Mouse (Mus musculus) liver, postnatal 0 days (tissue): ENCODE measurements around the gene Cir1.

Experiments
- CTCF ChIP-seq: sonication (generic); IDR thresholded peaks from 2 replicates; pipeline ENCODE4 v1.5.1; 2016; ENCODE audit warnings: antibody characterized with exemption, low read depth
- EP300 ChIP-seq: IDR thresholded peaks from 2 replicates; pipeline ENCODE4 v1.6.1; 2016; ENCODE audit warnings: antibody characterized with exemption, low read depth, mild to moderate bottlenecking

DNA sequence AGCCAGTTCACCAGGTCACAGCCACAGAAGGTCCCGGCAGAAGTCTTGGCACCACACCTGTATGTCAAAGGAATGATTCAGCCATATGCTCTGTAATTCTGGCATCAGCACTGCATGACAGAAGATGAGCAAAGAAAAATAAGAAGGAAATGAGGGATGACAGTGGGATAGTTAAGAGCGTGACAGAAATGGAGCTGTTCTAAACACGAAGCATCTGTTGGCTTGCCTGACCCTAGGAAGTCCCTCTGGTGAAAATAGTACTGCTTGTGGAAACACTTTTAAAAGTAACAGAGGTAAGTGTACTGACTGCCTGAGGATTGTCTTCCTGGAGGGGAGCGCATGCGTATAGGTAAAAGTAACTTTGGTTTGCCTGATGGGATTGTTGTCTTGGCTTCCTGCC lies 31.2 kb upstream of the Cir1 start:
- TF ChIP-seq CTCF (no peak), EP300 (no peak)
